Mouse (Mus musculus): Measurements from ENCODE around the gene Foxn3.

- TF ChIP-seq CTCF (IDR thresholded peaks at IDR 0.05; ENCODE audit: insufficient read depth, low read depth, low read length) (no peak), POLR2A (IDR thresholded peaks at IDR 0.05; ENCODE audit: insufficient read depth, low read depth, low read length) (no peak)
Observed at GRCm38 (mm10) chr12:99574299-99574698, 10.9 kb upstream of the Foxn3 start.

Measured in olfactory bulb, adult 2 months (tissue).